Mouse (Mus musculus) heart, adult 9 months (tissue): ENCODE measurements at regions not wholly inside any gene's neighbourhood (a gene's known extent, or its start where the extent isn't known, plus 50 kb on each side); places are given as distances from the start of the nearest gene placed in this dataset.

Source experiments
- DNase-seq, 2 experiments: peaks; one replicate each; pipeline ENCODE4 v3.0.0; 2022; ENCODE audit warnings: low spot score in 2 of 2

DNA sequence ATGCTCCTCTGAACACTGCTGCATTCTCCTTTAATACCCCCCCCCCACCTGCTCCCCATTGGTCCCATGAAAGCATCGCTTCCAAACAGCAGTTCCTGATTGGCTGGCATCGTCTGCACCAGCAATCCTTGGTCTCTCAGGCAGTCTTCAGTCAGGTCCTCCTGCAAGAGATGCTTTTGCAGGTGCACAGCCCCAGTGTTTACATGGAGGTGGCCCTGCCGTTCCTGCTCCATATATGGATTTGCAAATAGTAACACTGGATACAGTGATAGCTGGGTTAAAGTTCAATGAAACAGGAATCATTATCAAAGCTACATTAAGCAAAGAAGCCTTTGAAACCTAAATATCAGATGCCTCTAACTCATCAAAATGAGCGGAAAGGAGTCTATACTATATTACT is 170.1 kb upstream of the Fat1 start:
- DNase-seq: no peak

DNA sequence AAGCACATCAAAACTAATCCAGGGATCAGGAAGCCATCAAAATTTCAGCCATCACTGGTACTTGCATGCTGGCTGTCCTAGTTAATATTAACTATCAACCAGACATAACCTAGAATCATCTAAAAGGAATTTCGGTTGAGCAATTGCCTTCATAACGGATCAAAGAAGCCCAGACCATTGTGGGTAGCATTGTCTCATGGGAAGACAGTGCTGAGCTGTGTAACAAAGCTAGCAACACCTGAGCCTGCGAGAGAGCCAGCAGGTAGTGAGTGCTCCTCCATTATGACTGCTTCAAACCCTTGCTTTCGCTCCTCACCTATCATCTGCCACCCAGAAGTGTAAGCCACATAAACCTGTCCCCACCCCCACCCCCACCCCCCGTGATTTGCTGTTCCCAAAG is 169.6 kb upstream of the Fat1 start:
- no peak for DNase-seq

DNA sequence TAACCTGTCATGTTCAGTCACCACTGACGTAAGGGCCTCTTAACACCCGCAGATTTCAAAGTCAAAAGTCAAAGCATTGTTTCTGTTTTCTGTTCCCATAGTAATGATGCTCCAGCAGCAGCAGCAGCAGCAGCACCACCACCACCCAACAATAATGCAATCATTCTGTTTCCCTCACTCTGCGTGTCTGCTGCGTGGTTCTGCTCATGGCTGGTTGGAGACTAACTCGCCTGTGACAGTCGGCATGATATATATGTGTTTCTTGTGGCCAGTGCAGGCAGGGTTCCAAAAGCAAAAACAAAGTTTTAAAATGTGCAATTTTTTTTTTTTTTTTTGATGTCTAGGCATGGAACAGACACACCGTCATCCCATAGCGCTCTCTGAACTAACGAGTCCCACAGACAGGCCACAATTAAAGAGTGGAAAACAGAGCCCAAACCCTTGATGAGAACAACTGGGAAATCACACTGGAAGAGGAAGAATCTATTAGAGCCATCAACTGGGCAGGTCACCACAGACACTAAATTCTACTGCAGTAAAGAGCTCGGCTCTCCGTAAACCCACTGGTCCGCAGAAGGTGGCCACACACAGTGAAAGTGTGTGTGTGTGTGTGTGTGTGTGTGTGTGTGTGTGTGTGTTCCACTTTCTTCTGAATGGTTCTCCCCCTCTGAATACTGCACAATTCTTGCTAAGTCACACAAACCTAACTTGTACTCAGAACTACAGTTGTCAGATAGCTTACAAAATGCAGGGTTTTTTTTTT is 169.0 kb upstream of the Fat1 start:
- no peak for DNase-seq

DNA sequence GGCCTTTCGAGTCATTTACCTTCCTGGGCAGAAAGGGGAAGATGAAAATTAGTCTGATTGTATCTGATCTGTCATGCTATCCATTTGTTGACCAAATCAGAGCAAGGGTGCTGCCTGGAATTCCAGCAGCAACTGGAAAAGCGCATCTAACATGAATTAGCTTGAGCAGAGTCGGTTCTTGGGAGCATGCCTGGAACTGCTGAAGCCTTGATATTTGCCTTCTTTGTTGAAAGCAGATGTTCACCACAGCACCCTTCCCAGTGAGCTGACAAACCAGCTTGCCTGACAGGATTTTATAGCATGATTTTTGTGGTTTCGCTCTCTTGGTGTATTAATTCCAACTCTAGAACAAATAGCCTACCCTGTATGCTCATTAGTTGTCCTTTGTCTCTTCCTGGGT is 168.0 kb upstream of the Fat1 start:
- no peak for DNase-seq

DNA sequence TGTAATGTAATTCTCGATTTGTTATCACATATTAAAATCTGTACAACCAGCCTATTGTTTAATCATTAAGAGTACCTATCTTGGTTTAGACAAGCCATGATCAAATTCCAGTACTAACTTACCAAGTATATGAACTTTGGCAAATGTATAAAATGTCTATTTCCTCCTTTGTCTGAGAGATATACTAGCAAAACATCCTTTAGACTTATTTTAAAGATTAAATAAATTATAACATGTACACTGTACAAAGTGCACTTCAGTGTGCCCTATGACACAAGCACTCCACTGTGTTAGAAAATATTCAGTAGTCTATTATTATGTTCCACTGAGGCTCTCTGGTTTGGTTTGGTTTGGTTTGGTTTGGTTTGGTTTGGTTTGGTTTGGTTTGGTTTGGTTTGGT is 156.0 kb upstream of the Fat1 start:
- DNase-seq: no peak

DNA sequence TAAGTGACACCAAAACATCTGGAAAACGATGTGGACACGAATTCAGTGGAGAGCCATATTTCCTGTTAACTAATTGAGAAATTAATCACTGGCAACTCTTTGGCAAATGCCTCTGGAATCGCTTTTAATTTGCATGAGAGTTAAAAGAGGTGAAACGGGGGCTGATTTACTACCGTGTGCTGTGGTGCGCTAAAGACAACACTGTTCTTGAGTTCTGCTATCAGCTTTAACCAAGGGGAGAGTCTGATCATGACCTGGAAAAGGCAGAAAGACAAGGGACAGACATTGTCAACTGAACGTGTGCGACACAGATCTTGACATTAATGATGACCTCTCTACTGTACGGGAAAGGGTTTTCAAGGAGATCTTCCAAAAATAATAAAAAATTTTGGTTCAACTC is 152.8 kb upstream of the Fat1 start:
- DNase-seq: no peak

DNA sequence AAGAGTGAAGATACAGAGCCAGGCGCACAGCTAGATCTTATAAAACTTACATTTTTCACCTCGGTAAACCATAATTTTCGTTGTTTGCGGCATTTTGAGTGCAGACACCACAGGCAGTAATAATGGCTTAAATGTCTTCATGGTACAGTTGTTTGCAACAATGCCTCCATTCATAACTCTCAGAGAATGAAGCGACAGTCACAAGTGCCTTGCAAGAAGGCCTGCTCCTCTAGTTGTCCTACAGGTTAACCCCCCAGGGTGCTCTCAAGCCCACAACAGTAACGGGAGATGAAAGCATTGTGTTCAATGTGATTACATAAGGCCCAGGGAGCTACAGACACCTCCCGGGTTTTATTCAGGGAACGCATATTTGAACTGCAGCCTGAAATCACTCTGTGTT is 150.1 kb upstream of the Fat1 start:
- DNase-seq: no peak

DNA sequence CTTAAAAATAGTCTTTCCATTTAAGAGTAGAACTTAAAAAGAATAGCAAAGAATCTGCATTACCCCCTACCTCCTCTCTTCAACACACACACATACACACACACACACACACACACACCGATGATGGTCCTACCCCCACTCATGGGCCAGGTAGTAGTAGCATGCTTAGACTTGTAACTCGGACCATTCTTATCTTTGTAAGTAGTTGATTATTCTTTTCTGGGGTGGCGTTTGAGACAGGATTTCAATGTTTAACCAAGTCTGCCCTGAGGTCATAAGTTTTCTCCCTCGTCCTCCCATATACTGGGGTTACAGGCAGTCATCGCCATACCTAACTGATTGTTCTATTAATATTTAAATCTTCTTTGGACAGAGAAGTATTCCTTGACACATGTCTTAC is 148.5 kb upstream of the Fat1 start:
- no peak for DNase-seq

DNA sequence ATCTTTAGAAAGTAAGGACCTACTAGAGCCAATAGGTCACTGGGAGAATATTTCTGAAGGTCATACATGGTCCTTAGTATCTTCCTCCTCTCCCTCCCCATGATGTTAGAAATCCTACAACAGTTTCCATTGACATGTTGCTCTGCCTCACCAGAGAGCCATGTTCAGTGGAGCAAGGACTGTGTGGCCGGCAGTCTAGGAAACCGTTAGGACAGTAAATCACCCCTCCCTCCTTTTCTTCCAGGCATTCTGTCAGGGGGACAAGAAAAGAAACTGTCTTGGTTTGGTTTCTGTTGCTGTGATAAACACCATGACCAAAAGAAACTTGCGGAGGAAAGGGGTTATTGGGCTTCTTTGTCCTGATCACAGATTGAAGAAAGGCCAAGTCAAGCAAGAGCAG is 147.0 kb upstream of the Fat1 start:
- DNase-seq: no peak

DNA sequence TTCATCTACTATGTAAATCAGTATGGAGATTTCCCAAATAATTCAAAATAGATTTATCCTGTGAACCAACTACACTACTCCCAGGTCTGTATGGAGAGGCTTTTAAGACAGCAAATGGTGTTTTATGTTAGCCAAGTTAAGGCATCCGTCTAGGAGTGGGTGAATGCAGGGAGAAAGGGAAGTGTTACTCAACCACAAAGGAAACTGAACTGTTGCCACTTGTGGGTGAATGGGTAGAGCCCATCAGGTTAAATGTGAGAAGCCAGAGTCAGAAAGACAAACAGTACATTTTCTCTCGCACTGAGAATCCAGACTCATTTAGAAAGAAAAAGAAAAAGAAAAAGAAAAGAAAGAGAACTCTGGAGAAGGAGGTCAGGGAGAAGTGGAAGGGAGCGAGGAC is 135.7 kb upstream of the Fat1 start:
- no peak for DNase-seq

DNA sequence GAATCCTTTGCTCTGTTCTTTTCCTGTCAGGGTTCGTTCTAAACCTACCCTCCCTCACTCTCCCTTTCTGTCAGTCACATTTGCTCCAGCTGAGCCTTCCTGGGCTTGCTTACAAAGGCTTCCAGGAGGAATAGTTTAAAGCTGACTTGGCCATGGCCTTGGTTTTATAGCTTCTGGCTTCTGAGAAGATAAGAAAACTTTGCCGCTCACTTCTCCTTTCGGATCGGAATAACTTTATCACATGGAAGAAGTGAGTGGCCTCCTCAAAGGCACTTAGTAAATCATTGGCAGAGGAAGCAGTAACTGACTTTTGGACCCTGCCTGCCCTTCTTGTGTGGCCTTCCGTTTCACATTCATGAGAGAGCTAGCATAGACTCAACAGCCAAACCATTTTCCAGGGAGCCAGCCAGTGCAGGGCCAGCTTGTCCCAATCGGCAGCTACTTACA is 134.4 kb upstream of the Fat1 start:
- DNase-seq: peak; percentile 17 to 25

DNA sequence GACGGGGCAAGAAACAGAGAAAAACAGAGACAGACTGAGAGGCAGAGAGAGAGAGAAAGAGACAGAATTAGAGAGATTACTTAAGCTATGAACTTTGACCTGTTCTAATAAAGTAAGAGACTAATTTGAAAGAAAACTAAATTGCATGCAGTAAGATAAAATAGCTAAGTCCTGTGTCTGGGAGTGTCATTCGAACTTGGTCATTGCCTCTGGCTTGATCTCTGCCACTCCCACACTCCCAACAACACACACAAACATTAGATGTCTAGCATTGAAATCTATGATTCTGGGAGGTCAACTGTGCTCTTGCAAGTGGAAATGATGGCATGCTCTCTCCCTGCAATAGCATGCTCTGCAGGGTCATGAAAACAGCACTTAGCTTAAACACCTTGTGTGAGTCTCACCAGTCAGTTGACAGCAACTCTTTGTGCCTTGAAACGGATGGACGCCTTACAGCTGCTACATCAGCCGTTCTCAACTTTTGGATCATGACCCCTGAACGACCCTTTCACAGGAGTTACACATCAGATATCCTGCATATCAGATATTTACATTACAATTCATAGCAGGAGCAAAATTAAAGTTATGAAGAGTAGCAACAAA is 133.5 kb upstream of the Fat1 start:
- no peak for DNase-seq

DNA sequence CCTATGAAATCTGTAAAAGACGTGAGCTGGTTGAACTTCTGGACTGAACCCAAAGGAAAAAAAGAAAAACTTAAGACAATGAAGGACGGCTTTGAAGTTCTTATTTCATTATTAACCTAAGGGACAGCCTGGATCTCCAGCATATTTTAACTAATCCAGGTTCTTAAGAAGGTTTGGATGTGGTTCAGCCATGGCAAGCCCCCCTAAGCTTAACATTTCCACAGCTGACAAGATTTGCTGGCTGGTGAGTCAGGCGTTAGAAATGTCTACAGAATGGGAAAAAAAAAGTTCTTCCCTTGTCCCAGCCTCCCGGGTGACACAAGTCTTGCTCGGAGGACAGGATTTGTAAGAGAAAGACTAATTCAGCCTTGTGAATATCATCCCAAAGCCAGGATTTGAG is 132.9 kb upstream of the Fat1 start:
- DNase-seq: peak in 1 of 2 experiments; percentile 1

DNA sequence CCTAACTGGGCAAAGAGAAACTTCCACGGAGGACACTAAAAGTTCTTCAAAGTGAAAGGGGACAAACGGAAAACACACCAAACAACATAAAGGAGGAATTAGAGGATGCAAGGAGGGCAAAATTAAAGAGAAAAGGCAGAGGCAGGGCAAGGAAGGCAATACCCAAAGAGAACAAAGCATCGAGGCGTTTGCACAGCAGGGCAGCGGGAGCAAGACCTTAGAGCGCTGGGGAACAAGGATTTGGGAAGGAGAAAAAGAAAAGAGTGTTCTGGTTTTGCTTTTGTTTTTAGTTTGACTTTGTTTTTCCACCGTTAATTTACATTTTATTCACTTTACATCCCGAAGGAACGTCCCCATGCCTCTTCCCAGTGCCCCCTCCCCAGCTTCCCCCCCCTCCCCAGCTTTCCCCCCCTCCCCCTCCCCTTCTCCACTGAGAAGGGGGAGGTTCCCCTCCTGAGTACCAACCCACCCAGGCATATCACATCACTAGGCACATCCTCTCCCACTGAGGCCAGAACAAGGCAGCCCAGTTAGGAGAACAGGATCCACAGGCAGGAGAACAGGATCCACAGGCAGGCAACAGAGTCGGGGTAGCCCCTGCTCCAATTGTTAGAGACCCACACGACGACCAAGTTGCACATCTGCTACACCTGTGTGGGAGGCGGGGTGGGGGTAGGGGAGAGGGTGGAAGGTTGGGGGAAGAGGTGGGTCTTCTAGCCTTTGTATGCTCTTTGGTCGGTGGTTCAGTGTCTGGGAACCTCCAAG is 130.7 kb upstream of the Fat1 start:
- no peak for DNase-seq

DNA sequence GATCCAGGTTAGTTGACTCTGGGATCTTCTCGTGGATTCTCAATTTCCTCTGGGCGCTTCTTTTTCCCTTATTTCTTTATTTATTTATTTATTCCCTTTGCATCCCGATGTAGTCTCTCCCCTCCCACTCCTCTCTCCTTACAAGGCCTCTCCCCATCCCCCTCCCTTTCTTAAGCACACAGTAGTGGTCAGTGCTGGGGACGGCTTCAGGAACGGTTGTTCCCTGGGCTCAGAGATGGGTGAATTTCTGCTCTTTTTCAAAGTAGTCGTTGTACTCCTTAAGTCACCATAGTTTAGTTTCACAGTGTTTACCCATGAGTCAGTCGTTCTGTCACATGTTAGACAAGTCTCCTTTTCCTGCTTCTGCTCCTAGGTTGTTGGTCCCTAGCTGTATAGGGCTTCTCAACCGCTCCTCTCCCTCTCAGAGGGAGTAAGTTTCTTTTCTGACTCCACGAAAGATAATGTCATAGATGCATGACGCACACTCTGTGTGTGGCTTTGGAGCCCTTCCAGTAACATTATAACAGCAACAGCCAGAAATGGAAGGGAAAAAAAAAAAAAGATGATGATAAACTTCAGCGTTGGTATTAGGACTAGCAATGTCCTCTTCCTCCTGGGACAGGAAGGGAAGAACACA is 129.9 kb upstream of the Fat1 start:
- peak in 1 of 2 experiments; percentile 3 for DNase-seq

DNA sequence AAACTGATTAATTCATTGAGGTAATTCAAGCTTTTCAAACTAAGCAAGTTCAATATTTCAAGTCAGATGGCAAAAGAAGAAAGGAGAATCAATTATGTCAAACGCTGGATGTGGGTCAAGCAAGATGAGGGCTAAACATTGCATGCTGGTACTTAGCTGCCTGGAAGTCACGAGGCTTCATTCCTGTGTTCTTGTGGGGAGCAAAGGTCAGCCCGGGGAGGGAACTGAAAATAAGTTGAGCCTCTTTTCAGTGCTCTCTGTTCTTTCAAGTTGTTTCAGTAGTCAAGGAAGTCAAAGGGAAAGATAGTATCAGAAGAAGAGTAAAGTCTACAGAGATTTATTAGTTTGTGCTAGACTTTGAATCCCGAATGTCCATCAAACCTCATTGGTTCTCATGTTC is 122.9 kb upstream of the Fat1 start:
- DNase-seq: no peak

DNA sequence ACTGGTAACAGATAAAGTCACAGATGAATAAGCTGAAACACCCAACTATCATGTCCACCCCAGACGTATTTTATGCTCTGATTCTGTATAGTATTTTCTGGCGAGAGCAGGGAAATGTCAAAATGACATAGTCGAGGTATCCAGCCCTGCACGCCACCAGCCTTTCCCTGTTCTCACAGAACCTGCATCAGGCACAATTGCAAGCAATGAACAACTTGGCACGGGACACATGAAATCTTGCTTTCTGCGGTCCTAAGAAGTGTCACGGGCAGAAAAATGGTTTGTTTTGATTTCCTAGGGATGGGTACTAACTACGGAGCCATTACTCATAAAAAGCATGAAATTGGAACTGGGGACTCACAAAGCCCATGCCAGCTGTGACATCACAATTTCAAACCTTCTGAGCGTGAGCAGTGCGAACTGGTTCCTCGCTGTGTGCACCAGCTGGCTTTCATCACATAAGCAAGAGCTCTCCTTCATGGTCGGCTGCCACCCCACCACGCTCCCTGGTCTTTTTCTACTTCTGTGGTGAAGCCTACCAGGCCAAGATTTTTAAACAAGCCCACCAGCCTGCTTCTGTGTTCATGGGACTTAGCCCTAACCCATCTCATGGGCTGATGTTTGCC is 117.6 kb upstream of the Fat1 start:
- DNase-seq: no peak

DNA sequence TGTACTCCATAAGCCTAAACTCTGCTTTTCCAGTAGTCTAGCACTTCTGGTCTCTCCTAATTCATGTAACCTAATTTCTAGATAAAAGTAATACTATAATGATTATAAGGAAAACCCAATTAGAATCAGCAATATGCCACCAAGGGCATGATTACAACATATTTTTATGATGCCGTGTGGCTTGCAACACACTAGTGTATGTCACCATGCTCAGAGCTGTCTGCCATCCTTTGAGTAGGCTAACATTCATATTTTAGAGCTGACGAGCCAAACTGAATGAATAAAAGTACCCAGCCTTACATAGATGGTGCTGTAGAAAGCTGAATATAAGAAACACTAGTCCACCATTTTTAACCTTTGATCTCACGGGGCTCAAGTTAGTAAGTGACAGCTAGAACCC is 116.0 kb upstream of the Fat1 start:
- DNase-seq: no peak

DNA sequence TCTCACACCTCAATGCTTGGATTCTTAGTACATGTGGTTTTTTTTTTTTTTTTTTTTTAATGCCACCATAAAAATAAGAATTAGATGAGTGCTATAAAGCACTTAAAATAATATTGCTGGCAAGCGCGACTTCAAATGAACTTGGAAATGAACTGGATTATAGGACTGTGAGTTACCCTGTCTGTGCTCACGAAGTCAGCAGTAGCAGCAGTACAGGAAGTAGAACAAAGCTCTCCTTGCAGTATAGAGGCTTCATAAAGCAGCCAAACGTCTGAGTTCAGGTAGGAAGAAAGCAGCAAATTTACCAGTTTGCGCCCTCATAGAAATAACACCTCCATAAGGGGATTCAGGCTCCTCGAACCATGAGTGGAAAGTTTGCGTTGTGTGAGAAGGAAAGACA is 115.6 kb upstream of the Fat1 start:
- no peak for DNase-seq

DNA sequence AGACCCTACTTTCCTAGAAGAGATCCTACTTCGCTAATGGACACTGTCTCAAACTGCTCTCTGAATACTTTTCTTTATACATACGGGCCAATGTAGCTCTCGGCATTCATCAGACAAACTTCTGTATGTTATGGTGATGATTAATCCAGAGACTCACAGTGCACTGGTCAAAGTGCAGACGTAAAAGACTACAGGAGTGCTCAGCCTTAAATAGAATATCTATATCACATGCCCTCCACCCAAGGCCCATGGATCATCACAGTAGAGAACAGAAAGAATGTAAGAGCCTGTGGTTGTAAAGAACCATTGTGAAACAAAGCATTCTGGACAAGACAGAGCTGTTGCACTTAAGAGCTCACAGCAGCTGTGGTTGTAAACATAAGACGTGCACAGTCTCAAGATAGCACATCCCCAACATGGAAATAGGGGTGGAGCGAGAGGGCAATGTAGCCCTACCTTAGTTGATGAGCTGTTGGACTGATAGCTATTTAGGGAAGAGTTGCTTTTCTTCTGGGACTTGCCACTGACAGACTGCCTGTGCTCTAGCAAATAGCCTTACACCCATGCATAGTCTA is 110.0 kb upstream of the Fat1 start:
- DNase-seq: no peak

DNA sequence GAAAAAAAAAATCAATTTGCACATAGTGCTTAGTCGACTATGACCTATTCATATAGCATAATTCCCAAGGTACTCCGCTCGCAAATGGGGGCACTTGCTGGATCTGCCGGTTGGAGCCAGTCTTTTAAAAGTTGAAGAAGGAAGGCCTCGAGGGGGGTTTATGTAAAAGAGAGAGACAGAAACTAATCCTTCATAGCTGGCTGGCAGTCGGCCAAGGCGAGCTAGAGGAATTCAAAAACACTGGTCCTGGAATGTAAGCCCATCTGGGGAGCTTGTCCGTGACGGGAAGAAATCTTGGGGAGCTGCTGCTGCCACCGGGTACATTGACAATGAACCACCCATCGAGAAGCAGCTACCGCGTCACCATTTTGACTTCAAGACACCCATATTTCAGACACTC is 108.3 kb upstream of the Fat1 start:
- DNase-seq: peak; percentile 17 to 18

DNA sequence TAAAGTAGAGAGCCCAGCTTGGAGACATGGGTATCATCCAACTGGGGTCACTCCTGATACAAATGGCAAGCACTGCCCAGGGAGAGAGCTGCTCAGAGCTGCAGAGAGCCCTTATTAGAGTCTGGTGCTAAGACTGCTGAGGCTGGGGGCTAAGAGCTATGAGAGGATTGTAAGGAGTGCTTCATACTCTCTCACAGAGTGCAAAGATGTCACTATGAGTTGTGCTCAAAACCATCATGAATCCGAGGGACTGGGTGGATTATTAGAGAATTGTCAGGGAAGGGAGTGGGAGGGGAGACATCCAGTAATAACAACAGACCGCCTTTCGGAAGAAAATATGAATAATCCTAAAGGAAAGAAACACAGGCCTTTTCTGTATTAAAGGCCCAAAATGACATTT is 107.2 kb upstream of the Fat1 start:
- no peak for DNase-seq
